Mouse (Mus musculus) urinary bladder, postnatal 36 days (tissue): Measurements from ENCODE around the gene Tchhl1.

Source experiments
- DNase-seq, 2 experiments: peaks; one replicate each; pipeline ENCODE4 v3.0.0; 2022; ENCODE audit warnings: low spot score in 2 of 2, mixed read lengths in 1 of 2

Gene Tchhl1

GRCm38 (mm10) chr3:93504536-93505189, 36.1 kb downstream of the Tchhl1 start:
- no peak for DNase-seq

- DNase-seq = peak; percentile 58 to 71
These were observed 37.7 kb downstream of the Tchhl1 start for GRCm38 (mm10) chr3:93505960-93506863.

GRCm38 (mm10) chr3:93506881-93507325, 38.3 kb downstream of the Tchhl1 start:
- peak; percentile 51 to 63 for DNase-seq

- DNase-seq = no peak
These were observed 40.7 kb downstream of the Tchhl1 start for GRCm38 (mm10) chr3:93509301-93509700.

GRCm38 (mm10) chr3:93511036-93511435, 42.5 kb downstream of the Tchhl1 start:
- DNase-seq = no peak

- DNase-seq = no peak
These were observed 43.2 kb downstream of the Tchhl1 start for GRCm38 (mm10) chr3:93511801-93512200.

GRCm38 (mm10) chr3:93512386-93513101, 44.0 kb downstream of the Tchhl1 start:
- DNase-seq = no peak

- no peak for DNase-seq
These were observed 46.1 kb downstream of the Tchhl1 start for GRCm38 (mm10) chr3:93514628-93515027.

- no peak for DNase-seq
These were observed 48.8 kb downstream of the Tchhl1 start for GRCm38 (mm10) chr3:93517343-93517742.

- DNase-seq = no peak
These were observed 51.3 kb downstream of the Tchhl1 start for GRCm38 (mm10) chr3:93519856-93520329.

GRCm38 (mm10) chr3:93520330-93521193, 52.0 kb downstream of the Tchhl1 start, which contains the start of gene S100a11:
TSS of gene S100a11 (plus strand) at chr3:93520488.
- peak; percentile 66 to 74 for DNase-seq
